Mouse (Mus musculus): ENCODE measurements around the gene Ap4e1.
A peak's percentile ranks its signal among the peaks of the same experiment; 100 is the strongest.
"Not testable (repeated sequence)": the region's sequence is repeated elsewhere in the genome, so short reads cannot be mapped to it uniquely, and the experiment has no call there.

The Ap4e1 gene

GRCm38 (mm10) chr2:127079066-127079465 lies 70.5 kb downstream of the Ap4e1 start:
- peak in 1 of 2 experiments; percentile 8 for DNase-seq

- DNase-seq: peak; percentile 22 to 28
These were observed 71.5 kb downstream of the Ap4e1 start for GRCm38 (mm10) chr2:127079881-127080590.

DNA sequence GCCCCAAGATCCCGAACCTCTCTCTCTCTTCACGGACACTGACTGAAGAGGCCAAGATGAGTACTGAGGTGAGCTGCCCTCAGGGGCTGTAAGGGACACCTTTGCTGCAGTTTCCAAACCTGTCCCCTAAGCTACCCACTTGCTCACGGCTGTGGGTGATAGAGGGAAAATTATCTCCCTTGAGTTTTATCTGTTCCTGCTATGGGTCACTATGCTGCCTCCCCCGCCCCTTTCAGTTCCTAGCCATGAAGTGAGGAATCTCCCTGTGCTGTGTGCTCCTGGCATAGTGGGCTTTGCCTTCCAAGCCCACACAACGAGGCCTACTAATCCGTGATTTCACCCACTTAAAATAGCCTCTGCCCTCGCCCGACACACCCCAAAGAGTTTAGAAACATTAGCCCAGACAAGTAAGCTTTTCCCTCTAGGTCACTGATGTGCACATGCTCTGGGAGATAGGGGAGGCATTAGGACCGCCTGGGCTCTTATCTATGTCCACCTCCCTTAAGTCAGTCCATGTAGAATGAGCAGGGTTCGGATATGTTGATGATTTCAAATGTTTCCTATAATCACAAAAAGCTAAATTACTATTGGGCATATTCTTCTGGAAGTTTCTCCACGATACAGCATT lies 72.2 kb downstream of the Ap4e1 start:
- no peak for DNase-seq

DNA sequence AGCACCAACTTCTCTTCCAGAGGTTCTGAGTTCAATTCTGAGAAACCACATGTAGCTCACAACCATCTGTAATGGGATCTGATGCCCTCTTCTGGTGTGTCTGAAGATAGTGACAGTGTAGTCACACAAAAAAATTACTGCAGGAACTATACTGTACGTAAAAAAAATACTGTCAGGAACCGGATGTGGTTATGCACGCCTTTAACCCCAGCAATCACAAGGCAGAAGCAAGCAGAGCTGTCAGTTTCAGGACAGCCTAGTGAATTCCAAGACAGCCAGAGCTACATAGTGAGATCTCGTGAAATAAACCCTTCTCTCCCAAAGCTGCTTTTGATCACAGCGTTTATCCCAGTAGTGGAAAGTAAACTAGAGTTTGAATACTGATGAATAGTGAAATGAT lies 77.7 kb downstream of the Ap4e1 start:
- no peak for DNase-seq

DNA sequence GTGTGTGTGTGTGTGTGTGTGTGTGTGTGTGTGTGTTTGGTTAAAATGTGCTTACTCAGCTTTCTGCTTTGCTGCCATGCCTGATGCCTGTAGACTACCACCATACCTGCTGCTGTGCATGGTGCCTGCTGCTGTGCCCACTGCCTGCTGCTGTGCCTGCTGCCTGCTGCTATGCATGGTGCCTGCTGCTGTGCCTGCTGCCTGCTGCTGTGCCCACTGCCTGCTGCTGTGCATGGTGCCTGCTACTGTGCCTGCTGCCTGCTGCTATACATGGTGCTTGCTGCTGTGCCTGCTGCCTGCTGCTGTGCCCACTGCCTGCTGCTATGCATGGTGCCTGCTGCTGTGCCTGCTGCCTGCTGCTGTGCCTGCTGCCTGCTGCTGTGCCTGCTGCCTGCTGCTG lies 81.6 kb downstream of the Ap4e1 start:
- DNase-seq: not testable (repeated sequence)

DNA sequence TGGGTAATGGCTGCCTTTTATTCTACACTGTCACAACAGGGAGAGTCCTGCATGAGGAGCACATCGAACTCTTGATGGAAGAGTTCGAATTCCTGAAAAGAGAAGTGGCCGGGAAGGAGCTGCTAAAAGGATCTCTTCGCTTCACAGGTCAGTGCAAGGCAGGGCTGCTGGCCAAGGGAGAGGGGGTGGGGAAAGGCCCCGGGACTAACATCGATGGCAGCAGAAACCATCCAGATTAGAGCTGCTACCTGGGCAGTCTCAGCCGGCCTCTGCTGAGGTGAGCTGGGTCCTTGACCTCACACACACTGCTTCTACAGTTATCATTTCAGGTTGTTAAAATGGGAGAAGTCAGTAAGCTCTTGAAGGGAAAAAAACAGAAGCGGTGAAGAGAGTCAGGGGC lies 83.5 kb downstream of the Ap4e1 start:
- no peak for DNase-seq

GRCm38 (mm10) chr2:127108986-127109385 lies 100.5 kb downstream of the Ap4e1 start:
- no peak for DNase-seq
